22 mouse cellular contexts compared by ENCODE assay signal in the genomic region with DNA sequence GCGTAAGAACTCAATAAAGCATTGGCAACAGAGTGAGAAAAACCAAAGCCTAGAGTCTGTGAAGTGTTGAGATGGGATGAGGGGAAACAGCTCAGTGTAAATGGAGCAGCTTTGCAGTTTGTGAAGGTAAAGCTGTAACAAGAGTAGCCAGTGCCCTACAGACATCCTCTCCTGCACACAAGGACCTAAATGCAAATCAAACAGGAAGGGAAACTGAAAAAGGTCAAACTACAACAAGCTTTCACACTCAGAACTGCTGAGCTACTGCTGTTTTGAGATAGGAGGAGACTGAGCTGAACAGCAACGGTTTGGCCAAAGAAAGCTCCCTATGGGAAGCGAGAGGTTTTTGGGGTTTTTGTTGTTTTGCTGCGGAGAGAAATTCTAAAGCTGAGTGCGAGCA. TPM values are rescaled to one million over a fixed set of nuclear protein-coding genes. Genes with fewer than 3 reads are reported as not detected.
DNase-seq lines count a peak whose midpoint lies in the region; ATAC-seq and TF ChIP-seq lines count a peak whose summit lies in the region.
"Had no signal": no experiment of that assay in that cellular context is flagged by ENCODE, and none has a peak within 500 bp of the region (broad histone marks: within the 10 kb centered on the region; RNA-seq: fewer than 3 reads in every experiment).

No protein-coding gene starts in this region.

- H3K27me3 ChIP-seq in liver, embryonic 12.5 days (replicated peaks), result no peaks in the 10 kb centered on the region
- no peaks in the 10 kb centered on the region for H3K27me3 ChIP-seq in splenic B cell, adult 2 months (ENCODE audit: control insufficient read depth, insufficient read depth, low read length, poor library complexity, severe bottlenecking)
- H3K27me3 ChIP-seq in hindbrain, embryonic 12.5 days, result no peaks in the 10 kb centered on the region
- H3K27me3 ChIP-seq: forebrain, embryonic 15.5 days; liver, embryonic 13.5 days; neural tube, embryonic 13.5 days had no signal

- no peak for ATAC-seq in liver, embryonic 12.5 days
- no peak for ATAC-seq in hindbrain, embryonic 12.5 days (ENCODE audit: low FRiP score)
- ATAC-seq: forebrain, embryonic 15.5 days; hindbrain, postnatal 0 days; lung, postnatal 0 days had no signal

- H3K27ac ChIP-seq in ES-E14 (ENCODE audit: insufficient read depth, low read depth, low read length, poor library complexity, severe bottlenecking), result peak overlapping the region; percentile 39; the same call in 1 of the 2 replicates
- H3K27ac ChIP-seq in liver, embryonic 12.5 days, result peak overlapping the region; percentile 12
- H3K27ac ChIP-seq in hindbrain, embryonic 12.5 days, result no peak overlapping the region
- H3K27ac ChIP-seq: forebrain, embryonic 15.5 days; hindbrain, postnatal 0 days; limb, embryonic 10.5 days; liver, embryonic 13.5 days; neural tube, embryonic 13.5 days had no signal

- 87% methylated on average over 5 of the region's 5 CpGs for WGBS in liver, embryonic 12.5 days (ENCODE audit: insufficient replicate concordance)
- 97% methylated on average over 5 of the region's 5 CpGs for WGBS in hindbrain, embryonic 12.5 days

- H3K4me3 ChIP-seq in ES-E14 (ENCODE audit: insufficient read depth in 1 of 2, low read depth in 1 of 2, low read length in 2 of 2, poor library complexity in 1 of 2, severe bottlenecking in 1 of 2), result no peak overlapping the region
- no peak overlapping the region for H3K4me3 ChIP-seq in liver, embryonic 12.5 days
- no peak overlapping the region for H3K4me3 ChIP-seq in hindbrain, embryonic 12.5 days
- H3K4me3 ChIP-seq: forebrain, embryonic 15.5 days; limb, embryonic 10.5 days; liver, embryonic 13.5 days; myocyte; neural tube, embryonic 13.5 days had no signal

- peaks cover 3 to 9% of the 10 kb centered on the region in 2 experiments; a peak in 3 of 4 replicates for H3K4me1 ChIP-seq in ES-E14 (ENCODE audit: control insufficient read depth in 2 of 2, insufficient read depth in 2 of 2, low read length in 2 of 2, poor library complexity in 1 of 2)
- H3K4me1 ChIP-seq in liver, embryonic 12.5 days, result peaks cover 21% of the 10 kb centered on the region
- peaks cover 10% of the 10 kb centered on the region for H3K4me1 ChIP-seq in hindbrain, embryonic 12.5 days

- in situ Hi-C loops in ES-E14 (cut with MboI; ENCODE audit: low sequenced_read_pairs in 2 of 2, unreplicated experiment in 2 of 2), result no loop called here

- no peak overlapping the region for H3K4me2 ChIP-seq in liver, embryonic 12.5 days
- no peak overlapping the region for H3K4me2 ChIP-seq in hindbrain, embryonic 12.5 days (replicated peaks)
- H3K4me2 ChIP-seq: forebrain, embryonic 15.5 days; heart, embryonic 11.5 days; liver, embryonic 13.5 days; neural tube, embryonic 13.5 days had no signal

- no peaks in the 10 kb centered on the region for H3K9me3 ChIP-seq in ES-E14 (ENCODE audit: control insufficient read depth, insufficient read depth, low read depth, low read length)
- H3K9me3 ChIP-seq in liver, embryonic 12.5 days (replicated peaks), result no peaks in the 10 kb centered on the region
- H3K9me3 ChIP-seq in hindbrain, embryonic 12.5 days (replicated peaks), result no peaks in the 10 kb centered on the region
- H3K9me3 ChIP-seq: forebrain, embryonic 15.5 days; limb, embryonic 10.5 days; liver, embryonic 13.5 days; neural tube, embryonic 13.5 days had no signal

- H3K9ac ChIP-seq in ES-E14 (ENCODE audit: insufficient read depth, low read depth, low read length, poor library complexity, severe bottlenecking), result no peak overlapping the region
- H3K9ac ChIP-seq in liver, embryonic 12.5 days, result no peak overlapping the region
- H3K9ac ChIP-seq in hindbrain, embryonic 12.5 days, result no peak overlapping the region
- H3K9ac ChIP-seq: forebrain, embryonic 15.5 days; liver, embryonic 13.5 days; neural tube, embryonic 13.5 days had no signal

- DNase-seq in spleen, postnatal 36 days (ENCODE audit: low spot score in 2 of 2), result peak; percentile 50 to 63
- no peak for DNase-seq in spleen, postnatal 4 days (ENCODE audit: low spot score in 2 of 2)
- no peak for DNase-seq in ES-E14 (ENCODE audit: low read depth, low spot score)
- DNase-seq in splenic B cell, adult 2 months (ENCODE audit: low read depth, low spot score), result peak; percentile 65
- no peak for DNase-seq in heart, adult 18-20 months
- DNase-seq in thymus, postnatal 14 days, result no peak
- DNase-seq: adrenal gland, adult 8-10 months; cerebellum, adult 11 months; cerebellum, adult 9-11 months; kidney, adult 18-20 months; liver, embryonic 13.5 days; midbrain, embryonic 14.5 days; thymus, postnatal 25 days had no signal

- peaks cover 10% of the 10 kb centered on the region for H3K36me3 ChIP-seq in ES-E14 (ENCODE audit: control insufficient read depth, insufficient read depth, low read length, poor library complexity, severe bottlenecking)
- peaks cover 64% of the 10 kb centered on the region for H3K36me3 ChIP-seq in liver, embryonic 12.5 days
- peaks cover 3% of the 10 kb centered on the region for H3K36me3 ChIP-seq in splenic B cell, adult 2 months (ENCODE audit: control insufficient read depth, insufficient read depth, low read length, poor library complexity, severe bottlenecking)
- H3K36me3 ChIP-seq in hindbrain, embryonic 12.5 days, result peaks cover 69% of the 10 kb centered on the region

TF ChIP-seq in ES-E14, 5 proteins besides CTCF, POLR2A, EP300 and RAD21:
- no peak for TF ChIP-seq MAFK (IDR thresholded peaks at IDR 0.05; ENCODE audit: insufficient read depth, low read depth, low read length)
- TF ChIP-seq HCFC1 (IDR thresholded peaks at IDR 0.05; ENCODE audit: borderline replicate concordance, insufficient read depth, low read length), result no peak
- no peak for TF ChIP-seq ZNF384 (IDR thresholded peaks at IDR 0.05; ENCODE audit: low read depth, low read length)
- TF ChIP-seq ZC3H11A (IDR thresholded peaks at IDR 0.05; ENCODE audit: borderline replicate concordance, low read depth, low read length), result no peak
- no peak for TF ChIP-seq CHD2 (IDR thresholded peaks at IDR 0.05; ENCODE audit: low read depth, low read length)

RNA-seq across cellular contexts. Expression of a gene that starts 4.5 kb away (rescaled TPM):
- total RNA-seq in ES-E14 (2012; rRNA removed), result 3.4 TPM in 2 replicates
- 2.3 and 2.8 TPM in 2 replicates for polyA plus RNA-seq in liver, embryonic 12.5 days (2016; fragmentation: Nextera tagmentation; extraction: Ambion mirVana)
- 1 to 10 TPM in 1 of 2 experiments, under 1 TPM in 1; 0.79 to 1.6 TPM for total RNA-seq in heart, adult 18-20 months (2021)
- polyA plus RNA-seq in hindbrain, embryonic 12.5 days (2016; fragmentation: Nextera tagmentation; extraction: Ambion mirVana), result 6.5 and 7.4 TPM in 2 replicates

RNA-seq across cellular contexts. Expression of a gene that starts 8.4 kb away (rescaled TPM):
- total RNA-seq in ES-E14 (2012; rRNA removed), result 113 and 144 TPM in 2 replicates
- 105 and 110 TPM in 2 replicates for polyA plus RNA-seq in liver, embryonic 12.5 days (2016; fragmentation: Nextera tagmentation; extraction: Ambion mirVana)
- 10 to 100 TPM; 58.3 to 60.9 TPM for total RNA-seq in heart, adult 18-20 months (2021)
- polyA plus RNA-seq in hindbrain, embryonic 12.5 days (2016; fragmentation: Nextera tagmentation; extraction: Ambion mirVana), result 146 and 149 TPM in 2 replicates

RNA-seq across cellular contexts. Expression of a gene that starts 12.3 kb away (rescaled TPM):
- total RNA-seq in ES-E14 (2012; rRNA removed), result 42.6 and 47.5 TPM in 2 replicates
- polyA plus RNA-seq in liver, embryonic 12.5 days (2016; fragmentation: Nextera tagmentation; extraction: Ambion mirVana), result 29.6 and 31.6 TPM in 2 replicates
- total RNA-seq in heart, adult 18-20 months (2021), result 10 to 100 TPM; 13.6 to 18.3 TPM
- polyA plus RNA-seq in hindbrain, embryonic 12.5 days (2016; fragmentation: Nextera tagmentation; extraction: Ambion mirVana), result 55.6 and 61.4 TPM in 2 replicates

RNA-seq across cellular contexts. Expression of a gene that starts 13.0 kb away (rescaled TPM):
- total RNA-seq in ES-E14 (2012; rRNA removed), result 37.5 and 48.5 TPM in 2 replicates
- 3.5 and 3.6 TPM in 2 replicates for polyA plus RNA-seq in liver, embryonic 12.5 days (2016; fragmentation: Nextera tagmentation; extraction: Ambion mirVana)
- total RNA-seq in heart, adult 18-20 months (2021), result 10 to 100 TPM; 47.2 to 47.4 TPM
- 6.2 and 6.8 TPM in 2 replicates for polyA plus RNA-seq in hindbrain, embryonic 12.5 days (2016; fragmentation: Nextera tagmentation; extraction: Ambion mirVana)

RNA-seq across cellular contexts. Expression of a gene that starts 20.6 kb away (rescaled TPM):
- 28.6 and 29.4 TPM in 2 replicates for total RNA-seq in ES-E14 (2012; rRNA removed)
- polyA plus RNA-seq in liver, embryonic 12.5 days (2016; fragmentation: Nextera tagmentation; extraction: Ambion mirVana), result 21.8 and 23.1 TPM in 2 replicates
- total RNA-seq in heart, adult 18-20 months (2021), result 1 to 10 TPM; 7.2 to 8.6 TPM
- polyA plus RNA-seq in hindbrain, embryonic 12.5 days (2016; fragmentation: Nextera tagmentation; extraction: Ambion mirVana), result 31.8 and 32.4 TPM in 2 replicates

Comparison
In these comparisons a context has a peak if more than half of its experiments do, and no peak if none do; other contexts are left out.
1. DNase-seq: peak in spleen, postnatal 36 days (2 of 2) and splenic B cell, adult 2 months (single experiment); none in spleen, postnatal 4 days (0 of 2), ES-E14 (single experiment), heart, adult 18-20 months (0 of 2) and thymus, postnatal 14 days (single experiment).